Mouse (Mus musculus) C2C12 (cell line): ENCODE measurements at regions not wholly inside any gene's neighbourhood (a gene's known extent, or its start where the extent isn't known, plus 50 kb on each side); places are given as distances from the start of the nearest gene placed in this dataset.

Experiments
- CEBPB ChIP-seq: IDR thresholded peaks from one replicate; pipeline ENCODE4 v1.6.1; 2011; ENCODE audit warnings: low read depth, mild to moderate bottlenecking, control low read depth, moderate library complexity
- CTCF ChIP-seq: IDR thresholded peaks from one replicate; pipeline ENCODE4 v1.5.1; 2011; ENCODE audit not compliant: control insufficient read depth, insufficient read depth, insufficient read length
- FOSL1 ChIP-seq: IDR thresholded peaks from one replicate; pipeline ENCODE4 v1.8.0; 2011; ENCODE audit warnings: mild to moderate bottlenecking, low read length; ENCODE audit not compliant: poor library complexity, insufficient read depth, severe bottlenecking
- MAX ChIP-seq: IDR thresholded peaks from one replicate; pipeline ENCODE4 v1.6.1; 2011; ENCODE audit warnings: mild to moderate bottlenecking, control low read depth
- MYOG ChIP-seq: IDR thresholded peaks from one replicate; pipeline ENCODE4 v1.6.1; 2011; ENCODE audit not compliant: control insufficient read depth, insufficient read length; ENCODE audit errors: extremely low read depth

DNA sequence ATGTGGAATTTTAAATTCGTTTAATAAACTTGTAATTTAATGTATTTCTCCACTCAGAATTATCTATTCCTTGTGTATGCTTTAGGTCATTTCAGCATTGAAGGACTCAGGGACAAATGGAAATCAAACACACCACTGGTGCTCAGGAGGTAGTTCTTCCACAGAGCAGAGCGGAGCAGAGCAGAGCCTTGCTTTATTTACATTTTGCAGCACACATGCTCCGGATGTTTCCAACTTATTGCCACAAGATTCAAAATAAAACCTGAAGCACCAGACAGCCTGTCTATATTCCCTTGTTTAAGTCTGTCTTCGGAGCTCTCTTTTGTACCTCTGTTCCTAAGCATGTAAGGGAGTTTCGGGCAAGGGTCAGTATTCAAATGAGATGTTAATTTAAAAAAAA lies 135.2 kb upstream of the Meis2 start:
- TF ChIP-seq MYOG (no peak), CTCF (no peak), MAX (no peak), FOSL1 (no peak), CEBPB (no peak)
